Mouse (Mus musculus) right cerebral cortex, postnatal 4 days (tissue): Measurements from ENCODE around the gene Adck2.

Experiments
- DNase-seq: peaks from one replicate; pipeline ENCODE4 v3.0.0-alpha.2; 2022

Adck2 gene

GRCm38 (mm10) chr6:39559276-39559939 lies 14.3 kb upstream of the Adck2 start:
- no peak for DNase-seq

GRCm38 (mm10) chr6:39562166-39563015 lies 11.3 kb upstream of the Adck2 start:
- peak; percentile 73 for DNase-seq

GRCm38 (mm10) chr6:39567528-39567927 lies 6.1 kb upstream of the Adck2 start:
- DNase-seq = no peak

- no peak for DNase-seq
These were observed 3.2 kb upstream of the Adck2 start for GRCm38 (mm10) chr6:39570426-39570825.

GRCm38 (mm10) chr6:39574555-39574869 lies 839 bp downstream of the Adck2 start:
- no peak for DNase-seq

- no peak for DNase-seq
These were observed 1.3 kb downstream of the Adck2 start for GRCm38 (mm10) chr6:39574951-39575350.

GRCm38 (mm10) chr6:39579552-39579951 lies 5.9 kb downstream of the Adck2 start:
- DNase-seq = no peak

- no peak for DNase-seq
These were observed 6.9 kb downstream of the Adck2 start for GRCm38 (mm10) chr6:39580558-39580957.

- no peak for DNase-seq
These were observed 7.6 kb downstream of the Adck2 start for GRCm38 (mm10) chr6:39581087-39581784.

GRCm38 (mm10) chr6:39585517-39585916 lies 11.8 kb downstream of the Adck2 start, which contains the start of gene Gm42420:
Gene Gm42420, plus strand, starts transcription at chr6:39585753.
- DNase-seq = no peak

GRCm38 (mm10) chr6:39591481-39591880 lies 17.8 kb downstream of the Adck2 start:
- no peak for DNase-seq

- peak; percentile 94 for DNase-seq
These were observed 18.9 kb downstream of the Adck2 start, which contains the start of gene Ndufb2 for GRCm38 (mm10) chr6:39592401-39593214. Gene Ndufb2, plus strand, starts transcription at chr6:39592574.

- DNase-seq = no peak
These were observed 27.2 kb downstream of the Adck2 start for GRCm38 (mm10) chr6:39600851-39601250.

GRCm38 (mm10) chr6:39601828-39602227 lies 28.2 kb downstream of the Adck2 start:
- no peak for DNase-seq

GRCm38 (mm10) chr6:39604565-39604964 lies 30.9 kb downstream of the Adck2 start:
- DNase-seq = no peak

GRCm38 (mm10) chr6:39606056-39606455 lies 32.4 kb downstream of the Adck2 start:
- no peak for DNase-seq

GRCm38 (mm10) chr6:39606862-39607261 lies 33.2 kb downstream of the Adck2 start:
- no peak for DNase-seq

GRCm38 (mm10) chr6:39607365-39607764 lies 33.7 kb downstream of the Adck2 start:
- DNase-seq = no peak

- DNase-seq = no peak
These were observed 36.5 kb downstream of the Adck2 start for GRCm38 (mm10) chr6:39610207-39610606.

- DNase-seq = no peak
These were observed 37.6 kb downstream of the Adck2 start for GRCm38 (mm10) chr6:39611296-39611695.
